Mouse (Mus musculus) gastrocnemius, postnatal 25 days (tissue): ENCODE results near the gene Atp7b. TPM values are rescaled to one million over a fixed set of nuclear protein-coding genes. Genes with fewer than 3 reads are reported as not detected.

Experiments used
- DNase-seq: peaks from one replicate; pipeline ENCODE4 v3.0.0; 2022
- long read RNA-seq, 2 experiments: library from polyadenylated mRNA; stranded (forward); transcript quantifications; one replicate each; pipeline ENCODE4 v2.0.0; 2021
- total RNA-seq, 2 experiments: library from RNA; stranded (reverse); gene quantifications; 1 replicate in 1 of 2; 2 replicates in 1 of 2; pipeline ENCODE4 v1.2.3; 2021

Gene Atp7b
- total RNA-seq: under 1 TPM in 1 of 2 experiments, not detected in 1; 0.03 TPM
- long read RNA-seq, experiment 1: 0 reads
- long read RNA-seq, experiment 2: 0 reads

GRCm38 (mm10) chr8:22059821-22060445 lies at the start of gene Atp7b:
Atp7b (minus strand) TSS chr8:22060305.
- DNase-seq: no peak

DNA sequence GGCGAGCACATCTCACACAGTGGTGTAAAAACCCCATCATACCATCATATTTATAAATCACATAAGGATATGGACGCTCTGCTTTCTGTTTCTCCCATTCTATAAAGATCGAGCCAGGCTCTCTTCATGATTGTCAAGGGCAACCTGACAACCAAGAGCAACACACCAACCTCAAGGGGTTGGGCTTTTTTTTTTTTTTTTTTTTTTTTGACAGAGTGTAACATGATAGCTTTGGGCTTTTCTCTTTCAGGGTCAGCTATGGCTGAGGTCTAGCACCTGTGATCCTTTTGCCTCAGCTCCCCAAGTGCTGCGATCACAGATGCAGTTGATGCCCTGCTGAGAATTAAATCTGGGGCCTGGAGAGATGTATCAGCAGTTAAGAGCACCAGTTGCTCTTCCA lies 46.9 kb upstream of the Atp7b start:
- DNase-seq: no peak

- no peak for DNase-seq
These were observed 31.5 kb upstream of the Atp7b start for GRCm38 (mm10) chr8:22091568-22091967.

DNA sequence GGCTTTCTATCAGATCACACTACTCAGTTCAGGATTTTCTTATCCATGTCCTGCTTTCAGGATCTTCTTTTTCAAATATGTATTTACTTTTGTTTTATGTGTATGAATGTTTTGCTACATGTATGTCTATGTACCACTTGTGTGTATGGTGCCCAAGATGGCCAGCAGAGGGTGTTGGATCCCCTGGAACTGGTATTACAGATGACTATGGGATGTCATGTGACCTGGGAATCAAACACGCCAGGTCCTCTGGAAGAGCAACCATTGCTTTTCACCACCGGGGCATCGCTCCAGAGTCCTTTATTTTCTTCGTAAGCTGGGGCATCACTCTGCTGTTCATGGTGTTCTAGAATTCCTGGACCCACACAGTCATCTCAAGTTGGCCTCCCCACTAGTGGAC lies 29.1 kb upstream of the Atp7b start:
- DNase-seq: no peak

DNA sequence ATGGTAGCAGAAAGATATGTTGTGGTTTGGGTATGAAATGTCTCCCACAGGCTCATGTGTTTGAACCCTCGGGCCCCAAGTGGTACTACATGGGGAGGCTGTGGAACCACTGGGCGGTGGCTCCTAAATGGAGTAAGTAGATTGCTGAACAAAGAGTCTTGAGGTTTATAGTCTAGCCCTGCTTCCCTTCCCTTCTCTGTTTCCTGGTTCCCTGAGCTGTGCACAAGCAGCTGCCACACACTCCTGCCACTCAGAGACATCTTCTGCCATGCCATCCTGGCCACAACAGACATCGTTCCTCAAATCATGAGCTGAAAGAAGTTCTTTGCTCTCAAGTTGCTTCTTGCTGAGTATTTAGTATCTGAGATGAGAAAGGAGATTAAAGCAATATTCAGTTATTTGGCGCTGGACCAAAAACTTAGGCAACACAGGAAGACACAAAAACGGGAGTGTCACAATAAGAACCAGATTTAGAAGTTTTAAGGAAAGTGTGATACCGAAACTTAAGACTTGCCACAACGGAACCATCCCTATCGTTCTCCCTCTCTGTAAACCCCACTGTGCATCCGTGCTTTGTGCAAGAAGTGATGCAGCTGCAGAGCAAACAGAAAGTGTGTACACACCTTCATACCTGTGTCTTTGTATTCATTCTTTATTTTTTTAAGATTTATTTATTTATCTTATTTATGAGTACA lies 19.4 kb upstream of the Atp7b start:
- no peak for DNase-seq

- DNase-seq: no peak
These were observed 1.0 kb upstream of the Atp7b start for GRCm38 (mm10) chr8:22061126-22061525.

GRCm38 (mm10) chr8:22060446-22060889 lies 363 bp upstream of the Atp7b start, which contains the start of gene Alg11:
Alg11 (plus strand) TSS chr8:22060721.
- peak; percentile 96 for DNase-seq

- DNase-seq: no peak
These were observed 859 bp downstream of the Atp7b start for GRCm38 (mm10) chr8:22059153-22059738.

- DNase-seq: no peak
These were observed 1.7 kb downstream of the Atp7b start for GRCm38 (mm10) chr8:22058368-22058767.

GRCm38 (mm10) chr8:22056850-22057249 lies 3.3 kb downstream of the Atp7b start:
- no peak for DNase-seq

DNA sequence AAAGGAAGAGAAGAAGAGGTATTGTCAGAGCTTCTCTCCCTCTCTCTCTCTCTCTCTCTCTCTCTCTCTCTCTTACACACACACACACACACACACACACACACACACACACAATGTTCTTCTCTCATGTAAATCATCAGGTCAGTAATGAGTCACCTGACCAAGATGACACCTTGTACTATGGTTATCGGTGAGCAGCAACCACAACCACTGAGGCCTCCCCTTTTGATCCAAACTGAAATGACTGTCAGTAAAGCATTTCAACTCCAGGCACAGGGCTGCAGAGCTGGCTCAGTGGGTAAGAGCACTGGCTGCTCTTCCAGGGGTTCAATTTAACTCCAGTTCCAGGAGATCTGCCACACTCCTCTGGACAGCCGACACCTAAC lies 4.6 kb downstream of the Atp7b start:
- no peak for DNase-seq

GRCm38 (mm10) chr8:22054674-22055491 lies 5.2 kb downstream of the Atp7b start:
- no peak for DNase-seq

- DNase-seq: no peak
These were observed 12.2 kb downstream of the Atp7b start for GRCm38 (mm10) chr8:22047699-22048464.

DNA sequence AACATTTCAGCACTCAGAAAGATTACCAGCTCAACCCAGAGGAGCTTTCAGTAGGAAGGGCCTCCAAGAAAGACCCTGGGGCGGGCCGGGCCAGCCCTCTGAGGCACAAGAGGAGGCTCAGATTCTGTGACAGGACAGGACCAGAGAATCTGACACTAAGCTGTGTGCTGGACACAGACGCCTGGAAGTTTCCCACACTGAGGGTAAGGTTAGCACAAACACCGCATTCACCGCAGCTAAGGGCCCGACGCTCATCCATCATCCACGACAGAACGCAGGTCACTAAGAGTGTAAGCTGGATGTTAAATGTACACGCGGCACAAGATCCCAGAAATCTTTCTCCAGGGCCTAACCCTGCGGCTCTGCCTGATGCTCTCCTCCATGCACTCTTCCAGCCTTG lies 16.4 kb downstream of the Atp7b start:
- no peak for DNase-seq

GRCm38 (mm10) chr8:22042515-22042914 lies 17.6 kb downstream of the Atp7b start:
- no peak for DNase-seq

DNA sequence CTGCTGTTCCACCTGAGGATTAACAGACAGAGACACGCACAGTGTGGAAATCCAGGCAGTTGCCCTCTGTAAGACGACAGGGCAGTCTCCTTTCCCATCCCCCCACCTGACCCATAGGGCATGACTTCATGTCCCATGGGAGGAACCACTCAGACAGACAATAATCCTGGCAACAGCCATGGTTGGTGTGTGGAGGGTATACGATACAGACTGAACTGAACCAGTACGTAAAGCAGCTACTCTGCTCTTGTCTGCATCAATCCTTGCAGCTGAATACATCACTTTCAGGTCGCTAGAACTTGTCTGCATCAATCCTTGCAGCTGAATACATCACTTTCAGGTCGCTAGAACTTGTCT lies 20.0 kb downstream of the Atp7b start:
- DNase-seq: no peak

DNA sequence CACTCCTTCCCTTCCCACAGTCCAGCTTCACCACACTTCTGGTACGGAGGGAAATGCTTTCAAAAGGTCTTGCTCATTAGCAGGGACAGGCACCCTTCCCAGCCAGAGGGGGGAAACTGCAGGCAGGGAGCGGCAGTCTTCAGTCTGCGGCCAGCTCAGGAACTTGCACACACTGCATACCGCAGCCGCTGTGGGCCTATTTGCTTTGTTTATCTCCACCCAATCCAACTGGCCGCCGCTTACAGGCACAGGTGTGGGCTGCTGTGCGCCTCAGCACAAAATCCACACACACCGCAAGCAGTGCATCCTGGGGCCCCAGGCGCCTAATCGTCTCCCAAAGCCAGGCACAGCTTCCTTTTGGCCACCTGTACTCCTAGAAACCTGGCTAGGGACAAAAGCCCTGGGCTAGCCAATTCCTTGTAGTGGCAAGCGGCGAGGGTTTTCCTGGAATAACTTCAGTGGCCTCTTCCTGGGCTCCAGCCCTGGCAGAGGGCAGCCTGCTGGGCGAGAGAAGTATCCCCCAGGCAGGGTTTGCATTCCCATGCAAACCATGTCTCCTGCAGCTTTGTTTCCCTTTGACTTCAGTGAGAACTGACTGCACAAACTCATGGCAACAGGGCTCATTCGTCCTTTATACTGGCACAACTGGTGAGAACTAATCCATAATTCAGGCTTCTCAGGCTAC lies 20.5 kb downstream of the Atp7b start:
- DNase-seq: no peak

- DNase-seq: no peak
These were observed 23.1 kb downstream of the Atp7b start for GRCm38 (mm10) chr8:22037022-22037421.

- no peak for DNase-seq
These were observed 24.0 kb downstream of the Atp7b start for GRCm38 (mm10) chr8:22036137-22036536.

- no peak for DNase-seq
These were observed 29.1 kb downstream of the Atp7b start for GRCm38 (mm10) chr8:22030990-22031389.

DNA sequence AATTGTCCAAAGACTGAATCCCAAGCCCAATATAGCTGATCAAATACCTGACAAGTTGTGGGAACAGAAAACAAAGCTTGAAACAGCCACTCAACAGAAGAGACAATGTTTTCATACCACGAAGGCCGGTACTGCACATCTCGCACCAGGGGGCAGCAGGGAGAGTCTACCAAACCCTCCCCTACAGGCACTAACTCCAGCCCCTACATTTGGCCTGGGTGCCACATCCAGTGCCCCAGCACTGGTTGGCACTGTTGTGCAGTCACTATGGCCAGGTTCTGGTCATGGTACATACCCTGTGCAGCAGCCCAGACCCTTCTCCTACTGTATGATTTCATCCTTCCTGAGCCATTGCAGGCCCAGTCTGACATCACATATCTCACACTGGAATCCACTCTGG lies 31.1 kb downstream of the Atp7b start:
- no peak for DNase-seq
